Mouse (Mus musculus): ENCODE results near the gene Pip5k1b. TPM values are rescaled to one million over a fixed set of nuclear protein-coding genes. Genes with fewer than 3 reads are reported as not detected.

Pip5k1b gene
- total RNA-seq, 4 experiments from 2014 or later = 0.20 to 0.54 (median 0.28) TPM

- DNase-seq (ENCODE audit: low spot score in 2 of 2) = no peak
Observed at GRCm38 (mm10) chr19:24352298-24352959, 203.2 kb downstream of the Pip5k1b start.

- DNase-seq (ENCODE audit: low spot score in 2 of 2) = no peak
Observed at GRCm38 (mm10) chr19:24344501-24344900, 211.2 kb downstream of the Pip5k1b start.

- DNase-seq (ENCODE audit: low spot score in 2 of 2) = no peak
Observed at GRCm38 (mm10) chr19:24342786-24343185, 212.9 kb downstream of the Pip5k1b start.

- no peak for DNase-seq (ENCODE audit: low spot score in 2 of 2)
Observed at GRCm38 (mm10) chr19:24336370-24337076, 219.1 kb downstream of the Pip5k1b start.

- no peak for DNase-seq (ENCODE audit: low spot score in 2 of 2)
Observed at GRCm38 (mm10) chr19:24335611-24336343, 219.9 kb downstream of the Pip5k1b start.

GRCm38 (mm10) chr19:24332956-24333355, 222.7 kb downstream of the Pip5k1b start:
- DNase-seq (ENCODE audit: low spot score in 2 of 2) = no peak

- no peak for DNase-seq (ENCODE audit: low spot score in 2 of 2)
Observed at GRCm38 (mm10) chr19:24331274-24331673, 224.4 kb downstream of the Pip5k1b start.

GRCm38 (mm10) chr19:24330366-24330765, 225.3 kb downstream of the Pip5k1b start:
- DNase-seq (ENCODE audit: low spot score in 2 of 2) = no peak

GRCm38 (mm10) chr19:24327921-24328320, 227.8 kb downstream of the Pip5k1b start:
- DNase-seq (ENCODE audit: low spot score in 2 of 2) = no peak

- DNase-seq (ENCODE audit: low spot score in 2 of 2) = no peak
Observed at GRCm38 (mm10) chr19:24326969-24327368, 228.7 kb downstream of the Pip5k1b start.

- DNase-seq (ENCODE audit: low spot score in 2 of 2) = no peak
Observed at GRCm38 (mm10) chr19:24325692-24326091, 230.0 kb downstream of the Pip5k1b start.

- no peak for DNase-seq (ENCODE audit: low spot score in 2 of 2)
Observed at GRCm38 (mm10) chr19:24323841-24324613, 231.6 kb downstream of the Pip5k1b start.

GRCm38 (mm10) chr19:24321900-24322311, 233.8 kb downstream of the Pip5k1b start:
- DNase-seq (ENCODE audit: low spot score in 2 of 2) = no peak

- DNase-seq (ENCODE audit: low spot score in 2 of 2) = no peak
Observed at GRCm38 (mm10) chr19:24321211-24321899, 234.3 kb downstream of the Pip5k1b start.

- DNase-seq (ENCODE audit: low spot score in 2 of 2) = no peak
Observed at GRCm38 (mm10) chr19:24318172-24318571, 237.5 kb downstream of the Pip5k1b start.

- DNase-seq (ENCODE audit: low spot score in 2 of 2) = no peak
Observed at GRCm38 (mm10) chr19:24317731-24318130, 237.9 kb downstream of the Pip5k1b start.

GRCm38 (mm10) chr19:24317038-24317591, 238.6 kb downstream of the Pip5k1b start:
- DNase-seq (ENCODE audit: low spot score in 2 of 2) = no peak

GRCm38 (mm10) chr19:24316060-24316725, 239.5 kb downstream of the Pip5k1b start:
- no peak for DNase-seq (ENCODE audit: low spot score in 2 of 2)

- no peak for DNase-seq (ENCODE audit: low spot score in 2 of 2)
Observed at GRCm38 (mm10) chr19:24315234-24315633, 240.4 kb downstream of the Pip5k1b start.

GRCm38 (mm10) chr19:24314676-24315075, 241.0 kb downstream of the Pip5k1b start:
- no peak for DNase-seq (ENCODE audit: low spot score in 2 of 2)
